Mouse (Mus musculus) liver, embryonic 13.5 days (tissue): ENCODE data around the gene BC005561. TPM values are rescaled to one million over a fixed set of nuclear protein-coding genes. Genes with fewer than 3 reads are reported as not detected.

ENCODE experiments used
- polyA plus RNA-seq: library from polyadenylated mRNA; unstranded; fragments of >200 nt; fragmentation: Nextera tagmentation; extraction: Ambion mirVana; gene quantifications from 2 replicates; pipeline ENCODE4 v1.2.1, GENCODE M21; 2015

BC005561 gene
- polyA plus RNA-seq, 1 experiment from 2014 or later: 3.1 TPM

Other genes with a start within 250 kb of the BC005561 start
- not detected in 2 replicates for gene Ibsp, start 209.2 kb upstream of the BC005561 start, polyA plus RNA-seq
- gene Mepe, start 183.0 kb upstream of the BC005561 start, polyA plus RNA-seq: not detected in 2 replicates
- gene Spp1, start 73.2 kb upstream of the BC005561 start, polyA plus RNA-seq: 2.4 and 3.6 TPM in 2 replicates
- 0.96 and 1.3 TPM in 2 replicates for gene Pkd2, start 48.9 kb upstream of the BC005561 start, polyA plus RNA-seq